Mouse (Mus musculus): ENCODE measurements around the gene Nprl3. TPM values are rescaled to one million over a fixed set of nuclear protein-coding genes. Genes with fewer than 3 reads are reported as not detected.

Nprl3 gene
- polyA plus RNA-seq, 1 experiment, result 71.9 TPM

- 60% methylated on average over 6 of the region's 6 CpGs for WGBS
- H3K27ac ChIP-seq (ENCODE audit: insufficient read depth, low read depth, low read length), result no peak overlapping the region
- H3K4me1 ChIP-seq (ENCODE audit: control insufficient read depth, insufficient read depth, low read length), result no peaks in the 10 kb centered on the region
- no peak overlapping the region for H3K4me3 ChIP-seq (ENCODE audit: insufficient read depth, low read depth, low read length)
- H3K27me3 ChIP-seq (replicated peaks; ENCODE audit: control insufficient read depth, insufficient read depth, low read length), result no peaks in the 10 kb centered on the region
- TF ChIP-seq CTCF (conservative IDR thresholded peaks at IDR 0.05; ENCODE audit: insufficient read depth, insufficient read length, low read depth, low read length) (no peak), POLR2A (IDR thresholded peaks at IDR 0.05; ENCODE audit: low read depth, low read length) (no peak)
- no peak for DNase-seq
- H3K36me3 ChIP-seq (ENCODE audit: control insufficient read depth, insufficient read depth, low read length), result no peaks in the 10 kb centered on the region
Measured at GRCm38 (mm10) chr11:32199230-32199629, 68.3 kb downstream of the Nprl3 start.

- H3K27ac ChIP-seq (ENCODE audit: insufficient read depth, low read depth, low read length), result no peak overlapping the region
- H3K4me3 ChIP-seq (ENCODE audit: insufficient read depth, low read depth, low read length), result no peak overlapping the region
- 78% methylated on average over 14 of the region's 14 CpGs for WGBS
- no peak for TF ChIP-seq POLR2A (IDR thresholded peaks at IDR 0.05; ENCODE audit: low read depth, low read length)
- no peaks in the 10 kb centered on the region for H3K36me3 ChIP-seq (ENCODE audit: control insufficient read depth, insufficient read depth, low read length)
- no peak for DNase-seq
- no peaks in the 10 kb centered on the region for H3K4me1 ChIP-seq (ENCODE audit: control insufficient read depth, insufficient read depth, low read length)
- no peaks in the 10 kb centered on the region for H3K27me3 ChIP-seq (replicated peaks; ENCODE audit: control insufficient read depth, insufficient read depth, low read length)
Measured at GRCm38 (mm10) chr11:32198256-32198955, 69.1 kb downstream of the Nprl3 start.

- no peak for DNase-seq
- Histone ChIP-seq H3K36me3 (ENCODE audit: control insufficient read depth, insufficient read depth, low read length) (no peaks in the 10 kb centered on the region), H3K4me1 (ENCODE audit: control insufficient read depth, insufficient read depth, low read length) (no peaks in the 10 kb centered on the region), H3K4me3 (ENCODE audit: insufficient read depth, low read depth, low read length) (no peak overlapping the region), H3K27ac (ENCODE audit: insufficient read depth, low read depth, low read length) (no peak overlapping the region), H3K27me3 (replicated peaks; ENCODE audit: control insufficient read depth, insufficient read depth, low read length) (no peaks in the 10 kb centered on the region)
- WGBS, result 57% methylated on average over 3 of the region's 3 CpGs
- TF ChIP-seq POLR2A (IDR thresholded peaks at IDR 0.05; ENCODE audit: low read depth, low read length) (no peak), CTCF (conservative IDR thresholded peaks at IDR 0.05; ENCODE audit: insufficient read depth, insufficient read length, low read depth, low read length) (no peak)
Measured at GRCm38 (mm10) chr11:32197766-32198165, 69.7 kb downstream of the Nprl3 start.

- 49% methylated on average over 6 of the region's 6 CpGs for WGBS
- Histone ChIP-seq H3K27me3 (replicated peaks; ENCODE audit: control insufficient read depth, insufficient read depth, low read length) (no peaks in the 10 kb centered on the region), H3K4me1 (ENCODE audit: control insufficient read depth, insufficient read depth, low read length) (no peaks in the 10 kb centered on the region), H3K27ac (ENCODE audit: insufficient read depth, low read depth, low read length) (no peak overlapping the region), H3K36me3 (ENCODE audit: control insufficient read depth, insufficient read depth, low read length) (no peaks in the 10 kb centered on the region), H3K4me3 (ENCODE audit: insufficient read depth, low read depth, low read length) (no peak overlapping the region)
- DNase-seq, result no peak
- TF ChIP-seq CTCF (conservative IDR thresholded peaks at IDR 0.05; ENCODE audit: insufficient read depth, insufficient read length, low read depth, low read length) (no peak), POLR2A (IDR thresholded peaks at IDR 0.05; ENCODE audit: low read depth, low read length) (no peak)
Measured at GRCm38 (mm10) chr11:32196727-32197126, 70.8 kb downstream of the Nprl3 start.

GRCm38 (mm10) chr11:32195867-32196540, 71.5 kb downstream of the Nprl3 start:
- Histone ChIP-seq H3K4me1 (ENCODE audit: control insufficient read depth, insufficient read depth, low read length) (no peaks in the 10 kb centered on the region), H3K27ac (ENCODE audit: insufficient read depth, low read depth, low read length) (no peak overlapping the region), H3K36me3 (ENCODE audit: control insufficient read depth, insufficient read depth, low read length) (no peaks in the 10 kb centered on the region), H3K4me3 (ENCODE audit: insufficient read depth, low read depth, low read length) (no peak overlapping the region), H3K27me3 (replicated peaks; ENCODE audit: control insufficient read depth, insufficient read depth, low read length) (no peaks in the 10 kb centered on the region)
- TF ChIP-seq POLR2A (IDR thresholded peaks at IDR 0.05; ENCODE audit: low read depth, low read length) (no peak), CTCF (conservative IDR thresholded peaks at IDR 0.05; ENCODE audit: insufficient read depth, insufficient read length, low read depth, low read length) (no peak)
- no peak for DNase-seq
- WGBS, result 58% methylated on average over 11 of the region's 11 CpGs

- no peak for TF ChIP-seq CTCF (conservative IDR thresholded peaks at IDR 0.05; ENCODE audit: insufficient read depth, insufficient read length, low read depth, low read length)
- TF ChIP-seq POLR2A (IDR thresholded peaks at IDR 0.05; ENCODE audit: low read depth, low read length), result no peak
- Histone ChIP-seq H3K36me3 (ENCODE audit: control insufficient read depth, insufficient read depth, low read length) (no peaks in the 10 kb centered on the region), H3K4me3 (ENCODE audit: insufficient read depth, low read depth, low read length) (no peak overlapping the region), H3K4me1 (ENCODE audit: control insufficient read depth, insufficient read depth, low read length) (no peaks in the 10 kb centered on the region), H3K27me3 (replicated peaks; ENCODE audit: control insufficient read depth, insufficient read depth, low read length) (no peaks in the 10 kb centered on the region), H3K27ac (ENCODE audit: insufficient read depth, low read depth, low read length) (no peak overlapping the region)
- DNase-seq, result no peak
- 89% methylated on average over 5 of the region's 5 CpGs for WGBS
Measured at GRCm38 (mm10) chr11:32194626-32195025, 72.9 kb downstream of the Nprl3 start.

- DNase-seq, result no peak
- no peaks in the 10 kb centered on the region for H3K27me3 ChIP-seq (replicated peaks; ENCODE audit: control insufficient read depth, insufficient read depth, low read length)
- H3K4me3 ChIP-seq (ENCODE audit: insufficient read depth, low read depth, low read length), result no peak overlapping the region
- no peak overlapping the region for H3K27ac ChIP-seq (ENCODE audit: insufficient read depth, low read depth, low read length)
- WGBS, result 73% methylated on average over 10 of the region's 10 CpGs
- TF ChIP-seq CTCF (conservative IDR thresholded peaks at IDR 0.05; ENCODE audit: insufficient read depth, insufficient read length, low read depth, low read length) (no peak), POLR2A (IDR thresholded peaks at IDR 0.05; ENCODE audit: low read depth, low read length) (no peak)
- H3K36me3 ChIP-seq (ENCODE audit: control insufficient read depth, insufficient read depth, low read length), result no peaks in the 10 kb centered on the region
- H3K4me1 ChIP-seq (ENCODE audit: control insufficient read depth, insufficient read depth, low read length), result no peaks in the 10 kb centered on the region
Measured at GRCm38 (mm10) chr11:32194086-32194485, 73.4 kb downstream of the Nprl3 start.

All from kidney, adult 2 months (tissue).